Mouse (Mus musculus) liver, postnatal 0 days (tissue): ENCODE results near the gene Eno2.

Experiments
- CTCF ChIP-seq: sonication (generic); IDR thresholded peaks from 2 replicates; pipeline ENCODE4 v1.5.1; 2016; ENCODE audit warnings: antibody characterized with exemption, low read depth
- EP300 ChIP-seq: IDR thresholded peaks from 2 replicates; pipeline ENCODE4 v1.6.1; 2016; ENCODE audit warnings: antibody characterized with exemption, low read depth, mild to moderate bottlenecking

DNA sequence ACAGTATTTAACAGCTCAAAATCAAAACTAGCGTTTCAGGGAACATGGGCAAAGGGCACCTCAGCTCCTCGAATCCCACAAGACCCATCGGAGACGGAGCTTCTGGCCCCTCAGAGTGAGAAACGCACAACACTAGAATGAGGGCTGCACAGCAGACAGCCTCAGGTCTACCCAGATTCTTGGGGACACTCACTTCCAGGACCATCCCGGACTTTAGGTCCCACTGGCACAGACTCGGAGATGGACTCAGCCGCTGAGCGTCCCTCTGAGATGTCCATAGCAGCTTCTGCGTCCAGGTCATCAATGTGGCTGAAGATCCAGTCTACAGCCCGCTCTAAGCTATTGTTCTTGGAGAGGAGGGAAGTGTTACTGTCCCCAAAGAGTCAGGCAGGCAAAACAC, 47.7 kb upstream of the Eno2 start:
- TF ChIP-seq EP300, result no peak
- TF ChIP-seq CTCF, result no peak
